Comparison of ENCODE assay signal across 24 mouse cellular contexts in the genomic region with DNA sequence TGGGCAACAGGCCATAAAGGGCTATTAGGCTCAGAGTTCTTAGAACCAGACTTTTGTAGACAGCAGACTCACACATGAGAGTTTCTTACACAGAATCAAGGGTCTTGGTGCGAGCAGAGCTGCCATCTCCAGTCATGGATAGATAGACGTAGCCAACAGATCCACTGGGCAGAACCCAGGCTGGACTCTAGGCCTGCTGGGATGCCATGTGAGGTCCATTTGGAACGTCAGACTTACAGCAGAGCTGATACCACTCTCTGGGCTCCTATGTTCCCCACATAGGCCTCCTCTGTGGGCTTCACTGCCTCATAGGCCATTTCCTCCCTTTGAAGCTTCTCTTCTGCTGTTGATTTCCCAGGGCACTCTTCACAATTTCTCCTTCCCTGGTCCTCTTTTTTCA. TPM values are rescaled to one million over a fixed set of nuclear protein-coding genes. Genes with fewer than 3 reads are reported as not detected.
"Had no signal": no experiment of that assay in that cellular context is flagged by ENCODE, and none has a peak within 500 bp of the region (broad histone marks: within the 10 kb centered on the region; RNA-seq: fewer than 3 reads in every experiment).

No protein-coding gene starts in this region.

- H3K4me3 ChIP-seq: gastrocnemius, adult 2 months; heart, embryonic 13.5 days; heart, embryonic 15.5 days; hindbrain, embryonic 10.5 days; hindbrain, embryonic 12.5 days; intestine, embryonic 15.5 days; layer of hippocampus, adult 2 months; limb, embryonic 13.5 days; limb, embryonic 15.5 days; liver, embryonic 12.5 days had no signal

- H3K27ac ChIP-seq: gastrocnemius, adult 2 months; heart, embryonic 13.5 days; heart, embryonic 15.5 days; hindbrain, embryonic 10.5 days; hindbrain, embryonic 12.5 days; hindbrain, embryonic 14.5 days; intestine, embryonic 15.5 days; layer of hippocampus, adult 2 months; limb, embryonic 13.5 days; limb, embryonic 15.5 days; liver, embryonic 12.5 days; liver, embryonic 14.5 days had no signal

- H3K4me1 ChIP-seq: heart, embryonic 13.5 days; heart, embryonic 15.5 days; hindbrain, embryonic 10.5 days; hindbrain, embryonic 12.5 days; intestine, embryonic 15.5 days; limb, embryonic 13.5 days; limb, embryonic 15.5 days; liver, embryonic 12.5 days had no signal

- H3K27me3 ChIP-seq: heart, embryonic 13.5 days; heart, embryonic 15.5 days; hindbrain, embryonic 12.5 days; intestine, embryonic 15.5 days; limb, embryonic 13.5 days; limb, embryonic 15.5 days; liver, embryonic 12.5 days had no signal

- H3K36me3 ChIP-seq: heart, embryonic 13.5 days; heart, embryonic 15.5 days; hindbrain, embryonic 10.5 days; hindbrain, embryonic 12.5 days; intestine, embryonic 15.5 days; limb, embryonic 13.5 days; limb, embryonic 15.5 days; liver, embryonic 12.5 days had no signal

- DNase-seq: gastrocnemius, adult 2 months; gastrocnemius, postnatal 10 days; gastrocnemius, postnatal 25 days; heart, postnatal 4 days; kidney, adult 18-20 months; kidney, adult 8-10 months; kidney, postnatal 10 days; kidney, postnatal 25 days; kidney, postnatal 4 days; layer of hippocampus, postnatal 36 days; left cerebral cortex, postnatal 4 days had no signal

- H3K9me3 ChIP-seq: heart, embryonic 15.5 days; intestine, embryonic 15.5 days; limb, embryonic 15.5 days; liver, embryonic 12.5 days had no signal

RNA-seq across cellular contexts. Expression of a gene that starts 27.7 kb away (rescaled TPM):
- total RNA-seq: granulocyte monocyte progenitor cell, adult 5-6 weeks had no signal
- polyA plus RNA-seq: inflammation-experienced regulatory T-cells, adult 6 months had no signal
